Mouse (Mus musculus) ovary, postnatal 14 days (tissue): ENCODE measurements around the gene Tead1.

Experiments used
- DNase-seq: peaks from one replicate; pipeline ENCODE4 v3.0.0; 2022; ENCODE audit warnings: low spot score

Gene Tead1

DNA sequence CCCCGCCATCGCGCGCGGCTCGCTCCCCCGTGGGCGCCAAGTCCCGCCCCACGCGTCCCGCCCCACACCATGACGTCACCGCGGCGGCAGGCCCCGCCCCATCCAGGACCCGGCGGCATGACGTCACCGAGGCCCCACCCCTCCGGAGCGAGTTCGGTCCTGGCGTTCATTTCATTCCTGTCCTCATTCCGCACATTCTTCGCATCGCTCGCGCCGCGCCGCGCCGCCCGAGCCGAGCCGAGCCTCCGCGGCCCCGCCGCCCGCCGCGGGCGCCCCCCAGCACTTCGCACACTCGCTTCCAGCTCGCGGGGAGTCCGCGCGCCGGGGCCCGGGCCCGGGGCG is at the start of gene Tead1:
Tead1 (plus strand) TSS at position 148 of the 342 bp plus-strand sequence.
- peak; percentile 99 for DNase-seq

DNA sequence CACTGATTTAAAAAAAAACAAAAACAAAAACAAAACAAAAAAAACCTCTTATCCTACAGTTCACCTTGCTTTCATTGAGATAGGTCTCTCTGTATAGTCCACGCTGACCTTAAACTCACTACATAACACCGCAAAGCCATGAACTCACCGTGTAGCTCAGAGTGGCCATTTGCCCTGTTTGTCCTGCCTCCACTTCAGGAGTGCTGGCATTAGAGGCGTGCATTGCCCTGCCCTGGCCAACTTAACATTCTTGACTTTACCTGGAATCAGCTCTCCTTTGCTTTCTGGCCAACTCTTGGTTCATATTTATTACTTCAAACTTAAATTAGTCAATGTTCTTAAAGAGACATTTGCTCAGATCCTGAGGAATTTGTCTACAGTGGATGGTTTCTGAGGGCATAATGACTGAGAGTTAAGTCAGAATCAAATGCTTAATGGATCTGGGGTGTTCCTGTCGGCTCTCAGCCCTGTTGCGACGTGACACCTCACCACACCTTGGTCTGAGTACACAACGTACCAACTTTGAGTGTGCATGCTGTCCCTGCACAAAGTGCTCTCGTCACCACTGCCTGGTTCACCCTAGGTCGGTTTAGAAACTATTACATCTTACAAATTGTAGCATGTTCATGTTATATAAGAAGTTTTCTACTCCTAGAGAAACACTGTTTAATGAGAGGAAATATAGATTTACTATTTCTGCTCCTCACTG is 44.5 kb upstream of the Tead1 start:
- DNase-seq, result no peak

DNA sequence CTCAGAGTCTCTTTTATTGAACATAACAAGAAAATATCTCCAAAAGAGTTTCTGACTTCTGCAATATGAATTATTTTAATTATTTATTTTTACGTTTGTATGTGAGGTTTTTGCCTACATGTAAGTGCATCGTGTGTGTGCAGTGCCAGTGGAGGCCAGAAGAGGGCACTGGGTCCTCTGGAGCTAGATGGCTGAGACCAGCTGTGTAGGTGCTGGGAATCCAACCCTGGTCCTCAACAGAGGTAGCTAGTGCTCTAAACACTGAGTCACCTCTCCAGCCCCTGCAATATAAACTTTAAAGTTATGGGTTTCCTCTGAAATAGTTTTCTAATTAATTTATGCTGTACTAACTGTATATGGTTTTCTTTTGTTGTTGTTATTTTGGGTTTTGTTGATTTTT is 43.2 kb upstream of the Tead1 start:
- DNase-seq, result no peak

DNA sequence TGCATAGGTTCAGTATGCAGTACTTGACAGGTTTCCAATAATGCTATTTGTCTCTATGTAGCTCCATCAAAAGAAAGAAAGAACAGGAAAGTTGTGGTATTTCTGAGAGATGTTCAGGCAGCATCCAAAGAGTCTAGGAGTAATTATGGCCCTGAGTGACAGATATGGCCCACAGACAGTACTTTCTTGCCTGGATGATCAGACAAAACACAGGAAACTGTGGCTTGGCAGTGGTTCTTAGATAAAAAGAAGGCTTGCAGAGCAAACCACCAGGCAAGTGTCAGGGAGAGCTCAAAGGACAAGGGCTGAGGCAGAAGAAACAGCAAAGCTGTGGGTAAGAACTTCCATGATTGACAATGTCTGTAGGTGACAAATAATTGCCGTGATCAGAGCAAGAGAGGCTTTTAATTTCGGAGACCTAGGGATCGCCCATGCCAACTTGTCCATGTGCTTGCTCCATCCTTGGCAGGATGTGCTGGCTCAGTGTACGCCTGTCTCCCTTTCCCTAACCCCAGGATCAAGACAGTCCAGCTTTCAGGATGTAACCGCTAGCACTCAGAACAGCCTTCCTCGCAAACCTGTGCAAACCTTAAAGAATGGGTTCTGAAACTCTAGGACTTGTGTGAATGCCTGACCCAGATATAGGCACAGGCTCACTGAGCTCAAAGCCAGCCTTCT is 35.1 kb upstream of the Tead1 start:
- no peak for DNase-seq

DNA sequence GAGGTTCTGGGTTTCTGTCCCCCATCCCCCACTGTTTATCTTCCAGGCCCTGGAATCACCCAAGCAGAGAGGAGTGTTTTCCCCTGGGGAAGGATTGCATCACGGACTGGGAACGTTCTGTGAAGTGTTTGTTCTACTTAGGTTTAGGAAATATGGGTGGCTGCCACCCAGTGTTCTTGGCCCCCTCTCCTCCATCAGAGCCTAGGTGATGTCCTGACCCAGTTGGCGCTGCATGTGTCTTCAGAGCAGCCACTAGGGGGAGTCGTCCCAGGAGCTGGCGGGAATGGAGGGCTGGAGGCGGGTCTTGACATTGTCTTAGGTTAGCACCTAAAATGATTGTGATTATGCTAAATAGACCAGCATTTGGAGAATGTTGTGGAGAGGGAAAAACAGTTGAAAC is 34.4 kb upstream of the Tead1 start:
- no peak for DNase-seq

DNA sequence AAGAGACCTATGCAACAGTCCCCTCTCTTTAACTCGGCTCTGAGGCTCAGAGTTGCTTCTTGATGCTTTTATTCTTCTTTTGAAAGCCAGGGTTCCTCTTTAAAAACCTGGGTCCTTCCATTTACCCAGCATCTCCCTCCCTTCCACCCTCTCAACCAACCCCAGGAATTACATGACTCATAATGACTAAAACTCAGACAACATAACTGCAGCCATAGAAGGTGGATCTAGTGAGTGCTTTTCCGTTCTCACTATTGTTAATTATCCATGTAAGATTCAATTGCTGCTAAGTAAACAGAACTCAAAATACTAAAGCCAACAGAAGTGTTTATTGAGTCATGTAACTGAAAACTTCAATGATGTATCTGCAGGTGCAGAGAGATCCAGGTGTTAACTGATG is 33.4 kb upstream of the Tead1 start:
- DNase-seq, result no peak

DNA sequence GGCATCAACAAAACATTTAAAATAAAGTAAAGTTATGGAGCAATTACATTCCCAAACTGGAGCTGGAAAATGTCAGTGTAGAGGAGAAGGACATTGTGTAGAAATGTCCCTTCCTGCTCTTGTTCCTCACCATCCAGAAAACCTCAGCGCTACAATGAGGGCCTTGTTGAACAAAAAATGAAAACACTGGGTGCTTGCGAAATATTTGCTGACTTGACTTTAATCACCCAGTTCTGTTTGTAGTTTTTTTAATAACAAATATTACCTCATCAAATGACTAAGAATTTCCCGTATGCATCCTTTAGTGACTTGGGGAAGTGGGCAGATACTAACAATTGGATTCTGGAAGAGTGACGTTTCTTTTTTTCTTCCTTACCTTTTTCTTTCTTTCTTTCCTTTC is 31.7 kb upstream of the Tead1 start:
- DNase-seq, result no peak

DNA sequence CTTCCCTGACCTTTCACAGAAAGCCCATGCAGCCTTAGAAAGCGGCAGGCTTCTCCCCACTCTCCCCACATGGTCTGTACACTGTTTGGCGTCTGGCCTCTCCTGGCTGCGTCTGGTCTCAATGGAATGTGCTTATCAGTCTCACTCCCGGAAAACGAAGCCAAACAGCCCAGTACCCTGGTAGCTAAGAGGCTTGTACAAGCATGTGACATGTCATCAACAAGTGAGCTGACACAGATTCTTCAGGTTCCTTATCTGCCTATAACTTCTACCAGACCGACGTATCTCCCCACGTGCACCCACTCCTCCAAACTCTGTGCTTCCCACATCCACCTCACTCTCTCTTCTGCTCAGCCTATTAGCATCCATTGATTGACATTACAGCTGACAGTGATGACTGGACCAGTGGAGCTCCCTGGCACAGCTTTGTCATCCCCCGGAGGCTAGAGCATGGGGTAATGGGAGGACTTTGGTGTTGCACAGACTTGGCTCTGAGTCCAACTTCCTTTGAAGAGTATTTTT is 22.9 kb upstream of the Tead1 start:
- peak; percentile 40 for DNase-seq

DNA sequence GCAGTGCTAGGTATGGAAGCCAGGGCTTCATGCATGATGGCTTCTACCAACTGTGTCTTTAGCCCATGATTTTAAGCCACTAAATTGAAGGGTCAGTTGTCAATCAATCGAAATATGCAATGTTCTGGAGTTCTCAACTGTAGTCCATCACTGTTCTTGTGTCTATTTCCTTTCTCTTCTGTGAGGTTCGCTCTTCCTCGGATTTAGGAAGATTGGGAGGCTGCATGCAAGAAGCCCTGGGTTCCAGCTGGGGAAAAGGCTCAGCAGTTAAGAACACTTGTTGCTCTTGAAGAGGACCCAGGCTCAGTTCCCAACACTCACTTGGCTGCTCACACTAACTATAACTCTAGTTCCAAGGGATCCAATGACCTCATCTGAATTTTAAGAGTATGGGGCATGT is 20.2 kb upstream of the Tead1 start:
- no peak for DNase-seq

DNA sequence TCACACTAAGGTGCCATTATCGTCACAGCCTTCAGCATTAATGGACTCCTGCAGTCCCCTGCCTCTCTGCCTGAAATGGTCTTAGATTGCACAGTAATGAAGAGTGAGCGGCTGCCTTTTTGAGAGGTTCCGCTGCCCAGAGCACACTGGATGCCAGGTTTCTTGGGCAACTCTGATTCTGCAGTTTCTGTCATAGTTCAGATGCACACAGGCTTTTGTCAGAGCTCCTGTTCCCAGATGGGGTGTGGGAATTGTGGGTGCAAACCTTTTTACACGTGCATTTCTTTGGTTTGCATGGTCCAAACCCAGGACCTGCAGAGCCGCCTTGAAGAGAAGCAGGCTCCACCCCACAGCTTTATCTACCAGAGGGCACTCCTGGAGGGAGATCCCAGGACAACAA is 19.3 kb upstream of the Tead1 start:
- DNase-seq, result no peak

DNA sequence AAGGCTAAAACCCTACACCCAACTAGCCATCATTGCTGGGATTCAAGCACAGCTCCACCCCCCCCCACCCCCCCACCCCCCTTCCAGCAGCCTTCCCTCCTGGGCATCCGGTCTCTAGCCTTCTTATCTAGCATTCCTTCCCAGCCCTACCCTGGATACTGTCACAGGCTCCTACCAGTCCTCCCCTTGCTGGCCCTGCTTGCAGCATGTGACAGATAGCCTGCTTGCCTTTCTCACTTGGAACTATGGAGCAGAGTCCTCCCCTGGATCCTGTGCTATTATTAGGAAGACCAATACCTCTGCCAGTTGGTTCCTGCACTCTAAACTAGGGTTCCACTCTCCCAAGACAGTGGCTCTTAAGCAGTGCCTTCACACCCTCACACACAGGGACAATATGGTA is 18.8 kb upstream of the Tead1 start:
- DNase-seq, result no peak

DNA sequence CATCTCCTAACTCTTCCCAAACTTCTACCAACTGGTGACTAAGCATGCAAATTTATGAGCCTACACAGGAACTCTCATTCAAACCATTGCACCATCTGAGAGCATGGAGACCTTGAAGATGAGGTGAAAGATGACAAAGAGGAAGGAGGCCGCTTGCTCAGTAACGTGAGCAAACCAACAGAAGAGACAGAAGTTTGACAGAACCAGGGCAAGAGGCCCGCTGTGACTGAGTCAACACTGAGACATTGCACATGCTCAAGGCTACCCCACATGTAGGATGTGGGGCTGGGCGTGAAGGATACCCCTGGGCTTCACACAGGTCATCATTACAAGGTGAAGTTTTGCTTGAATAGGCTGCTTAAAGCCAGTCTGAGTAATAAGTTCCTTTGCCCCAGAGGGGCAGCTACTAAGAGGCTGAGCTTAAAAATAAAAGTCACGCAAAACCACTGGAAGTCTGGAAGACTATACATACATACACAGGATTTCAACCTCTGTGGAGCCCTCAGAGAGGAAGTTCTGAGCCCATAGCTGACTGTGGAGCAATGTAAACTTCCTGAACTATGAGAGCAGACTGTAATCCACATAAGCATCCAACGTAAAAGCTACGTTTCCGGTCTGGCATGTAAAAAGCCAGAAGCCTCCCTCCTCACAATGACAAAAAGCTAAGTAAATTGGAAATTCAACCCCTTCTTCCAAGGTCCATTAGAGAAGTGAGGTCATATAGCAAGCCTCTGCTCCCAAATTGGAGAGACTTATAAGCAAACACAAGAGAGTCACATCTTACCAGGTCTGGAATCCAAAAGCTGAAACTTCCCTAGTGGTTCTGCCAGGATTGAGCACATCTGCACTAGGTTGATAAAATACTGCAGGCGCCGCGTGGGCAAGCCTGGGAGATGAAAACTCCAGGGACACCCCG is 16.5 kb upstream of the Tead1 start:
- no peak for DNase-seq

DNA sequence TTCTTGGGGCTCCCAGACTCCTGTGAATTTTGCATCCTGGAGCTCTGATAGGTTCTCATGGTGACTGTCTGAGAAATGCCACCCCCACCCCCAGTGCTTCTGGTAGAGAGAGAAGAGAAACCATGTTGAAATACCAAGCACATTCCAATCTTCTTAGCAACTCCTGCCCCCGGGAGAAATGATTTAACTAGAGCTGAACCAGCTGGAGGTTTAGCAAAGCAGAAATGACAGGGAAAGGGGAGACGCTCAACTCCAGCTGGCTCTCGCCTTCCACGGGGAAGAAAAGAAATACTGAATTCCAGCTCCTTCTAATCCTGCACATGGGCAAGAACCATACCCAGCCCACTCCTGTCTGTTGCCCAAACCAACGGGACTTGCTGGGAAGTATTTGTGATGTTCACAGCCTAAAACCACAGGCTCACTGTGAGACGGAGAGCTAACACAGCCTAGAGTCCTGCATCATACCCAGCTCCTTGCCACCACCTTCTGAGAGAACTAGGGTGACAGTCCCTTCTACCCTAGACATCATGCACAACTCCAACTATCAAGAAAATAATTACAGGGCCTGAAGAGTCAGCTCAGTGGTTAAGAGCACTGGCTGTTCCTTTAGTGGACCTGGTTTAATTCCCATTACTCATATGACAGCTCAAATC is 15.7 kb upstream of the Tead1 start:
- no peak for DNase-seq

DNA sequence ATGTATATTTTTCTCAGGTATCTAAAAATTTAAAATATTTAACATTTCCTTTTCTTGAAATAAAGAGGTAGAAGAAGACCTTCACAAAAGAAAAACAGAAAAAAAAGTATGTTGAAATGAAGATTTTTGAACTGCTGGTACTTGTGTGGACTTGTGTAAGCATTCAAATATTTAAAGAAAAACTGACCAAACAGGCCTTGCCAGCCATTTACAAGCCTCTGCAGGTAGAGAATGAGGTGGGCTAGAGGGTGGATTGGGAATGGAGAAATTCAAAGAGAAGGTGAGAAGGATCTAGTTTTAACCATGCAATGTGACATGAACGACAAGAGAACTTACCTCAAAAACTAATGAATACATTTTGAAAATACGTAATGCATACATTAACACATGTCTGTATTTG is 9.1 kb upstream of the Tead1 start:
- DNase-seq, result no peak

DNA sequence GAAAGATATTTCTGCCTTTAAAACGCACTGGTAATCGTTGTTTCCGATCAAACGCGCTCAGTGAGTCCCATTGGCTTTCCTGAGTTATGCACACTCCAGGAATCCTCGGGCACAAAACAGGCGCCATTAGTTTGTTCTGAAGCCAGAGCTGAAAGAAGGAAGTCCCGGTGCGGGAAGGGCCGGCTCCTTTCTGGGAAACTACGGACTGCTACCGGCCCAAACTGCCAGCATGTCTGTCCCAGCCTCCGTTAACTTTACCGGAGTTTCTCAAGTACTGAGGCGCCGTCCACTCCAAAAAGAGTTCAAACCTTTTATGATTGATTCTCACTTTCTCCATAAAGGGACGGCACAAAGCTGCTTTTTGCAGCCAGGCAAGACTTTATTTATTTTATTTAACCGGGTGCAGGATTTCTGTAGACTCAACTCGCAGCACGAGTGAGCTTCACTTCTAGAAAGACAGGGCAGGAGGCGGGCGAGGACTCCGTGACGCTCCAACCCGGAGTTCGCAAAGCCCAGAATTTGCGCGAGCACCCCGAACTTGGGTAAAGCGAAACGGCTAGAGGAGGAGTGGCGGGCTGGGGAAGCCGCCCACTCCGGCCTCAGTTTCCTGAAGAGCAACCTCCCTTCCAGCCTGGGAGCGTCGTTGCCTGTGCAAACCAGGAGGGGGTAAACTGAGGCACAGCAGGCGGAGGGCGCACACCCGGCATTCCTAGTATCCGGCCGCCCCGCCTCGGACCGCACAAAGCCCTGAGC is 524 bp upstream of the Tead1 start:
- DNase-seq, result peak; percentile 54

DNA sequence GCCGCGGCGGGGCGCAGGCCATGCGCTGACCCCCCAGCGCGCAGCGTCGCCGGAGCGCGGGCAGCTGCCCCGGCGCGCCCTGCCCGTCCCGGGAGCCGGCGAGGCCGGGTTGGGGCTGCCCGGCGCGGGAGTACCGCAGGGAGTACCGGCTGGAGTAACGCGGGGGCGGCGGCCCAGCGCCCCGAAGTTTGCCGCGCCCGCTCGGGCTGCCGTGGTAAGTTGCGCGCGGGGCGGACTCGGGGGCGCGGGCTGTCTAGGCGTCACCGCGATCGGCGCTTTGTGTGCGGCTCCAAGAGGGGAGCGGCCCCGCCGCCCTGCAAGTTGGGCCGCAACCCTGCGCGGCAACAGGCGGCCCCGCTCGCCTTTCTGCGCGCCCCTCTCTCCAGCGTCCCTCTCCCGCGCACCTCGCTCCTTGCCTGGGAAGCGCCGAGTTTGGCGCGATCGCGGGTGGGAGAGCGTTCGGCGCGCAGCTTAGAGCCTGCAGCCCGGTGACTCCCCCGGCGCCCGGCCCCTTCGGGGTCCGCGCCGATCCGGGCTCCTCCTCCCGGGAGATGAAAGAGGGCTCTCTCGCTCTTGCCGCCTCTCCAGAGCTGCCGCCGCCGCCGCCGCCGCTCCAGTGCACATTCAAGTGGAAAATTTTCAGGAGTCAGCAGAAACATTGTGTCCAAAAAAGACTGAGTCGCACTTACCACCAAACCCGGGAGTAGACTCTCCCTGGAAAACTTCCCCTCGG is 561 bp downstream of the Tead1 start:
- DNase-seq, result peak; percentile 55

DNA sequence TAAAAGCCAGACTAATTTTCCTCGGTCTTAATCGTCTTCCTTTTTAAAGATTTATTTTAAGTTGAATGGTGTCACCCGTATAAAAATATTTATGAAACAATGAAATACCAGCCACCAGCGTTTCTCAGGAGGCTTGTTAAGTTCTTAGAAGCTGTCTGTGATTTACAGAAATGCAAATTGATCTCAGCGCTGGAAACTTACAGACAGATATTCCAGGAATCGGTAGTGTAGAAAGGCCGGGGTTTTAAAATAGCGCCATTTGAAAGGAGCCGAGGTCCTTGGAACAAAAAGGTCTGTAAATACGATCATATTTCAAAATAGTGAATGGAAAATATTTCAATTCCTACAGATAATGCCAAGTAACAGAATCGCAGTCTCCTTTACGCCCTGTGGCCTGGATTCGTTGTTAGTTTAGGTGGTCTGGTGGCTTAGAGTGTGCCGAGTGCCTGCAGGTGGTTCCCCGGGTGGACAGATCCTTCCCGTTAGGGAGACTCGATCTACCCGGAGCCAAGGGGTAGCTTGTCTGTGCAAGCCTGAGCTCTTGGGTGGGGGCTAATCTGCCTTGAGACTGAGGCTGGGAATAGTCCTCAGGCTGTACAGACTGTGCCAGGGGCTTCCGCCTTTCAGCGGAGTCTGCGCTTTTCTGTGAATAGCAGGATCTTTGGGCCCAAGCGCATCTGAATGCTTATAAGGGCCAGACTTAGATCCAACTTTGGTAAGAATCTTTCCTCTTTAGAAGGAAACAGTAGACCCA is 1.6 kb downstream of the Tead1 start:
- no peak for DNase-seq

DNA sequence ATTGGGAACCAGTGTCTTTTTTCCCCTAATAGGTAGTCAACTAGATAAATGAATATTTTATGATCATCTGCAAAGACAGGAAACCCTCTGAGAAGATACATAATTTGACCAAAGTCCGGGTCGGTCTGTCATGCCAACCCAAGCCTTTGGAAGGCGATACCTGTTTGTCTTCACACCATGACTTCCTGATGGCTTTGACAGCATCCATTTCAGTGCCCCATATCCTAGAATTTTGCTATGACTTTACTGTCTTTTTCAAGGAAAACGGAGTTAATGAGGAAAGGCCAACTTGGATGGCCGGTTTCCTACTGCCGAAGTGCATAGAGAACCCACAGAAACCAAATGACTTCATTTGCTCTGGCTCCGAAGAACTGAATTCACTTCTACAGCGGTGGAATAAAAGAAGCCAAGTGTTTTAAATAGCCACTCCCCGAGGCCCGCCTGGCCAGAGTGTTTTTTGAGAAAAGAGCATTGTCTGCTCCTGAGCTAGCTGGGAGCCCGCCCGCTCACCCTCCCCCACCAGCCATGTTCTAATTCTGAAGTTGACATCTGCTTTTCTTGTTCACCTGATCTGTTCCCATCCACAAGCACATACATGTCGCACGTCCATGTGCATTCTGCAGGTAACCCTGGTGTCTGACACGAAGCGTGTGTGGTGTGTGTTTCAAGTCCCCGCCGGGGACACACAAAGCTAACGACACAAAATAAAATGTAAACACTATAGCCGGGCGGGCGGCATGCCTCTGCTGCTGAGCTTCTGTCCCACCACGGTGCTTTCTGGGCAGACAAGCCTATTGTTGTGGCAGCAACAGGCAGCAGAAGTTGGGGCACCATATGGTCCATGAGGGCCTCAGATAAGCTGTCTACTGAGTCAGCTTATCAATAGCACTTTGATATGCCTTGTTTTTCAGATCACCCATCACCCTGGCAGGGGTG is 5.8 kb downstream of the Tead1 start:
- no peak for DNase-seq

DNA sequence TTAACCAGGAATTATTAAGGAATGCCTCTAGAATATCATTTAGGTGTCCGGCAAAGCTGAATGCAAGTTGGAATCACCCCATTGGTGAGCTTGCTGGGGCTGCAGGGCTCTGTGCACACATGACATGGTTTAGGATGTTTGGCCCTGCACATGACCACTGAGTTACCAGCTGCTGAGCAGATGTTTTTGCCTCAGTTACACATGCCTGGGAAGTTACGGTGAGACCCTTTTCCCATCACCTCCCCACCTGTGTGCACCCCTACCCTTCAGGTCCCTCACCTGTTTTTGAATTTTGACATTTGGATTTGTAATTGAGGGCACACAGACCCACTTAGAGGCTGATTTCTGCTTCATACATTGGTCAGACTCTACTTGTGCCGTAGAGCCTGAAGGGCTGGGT is 6.9 kb downstream of the Tead1 start:
- DNase-seq, result no peak
